Mouse (Mus musculus) lung, adult 10 weeks (tissue): ENCODE results near the gene Il3. TPM values are rescaled to one million over a fixed set of nuclear protein-coding genes. Genes with fewer than 3 reads are reported as not detected.

Source experiments
- polyA plus RNA-seq: library from polyadenylated mRNA; stranded (reverse); fragments of 350-450 nt; fragmentation: Illumina TruSeq; extraction: RNeasy Lipid Tissue Mini Kit (QIAGEN cat#74804); gene quantifications from one replicate; pipeline ENCODE4 v1.2.3, GENCODE M21; 2014; ENCODE audit warnings: low read depth, low replicate concordance; ENCODE audit not compliant: insufficient read depth

The Il3 gene
- not detected for polyA plus RNA-seq

GRCm38 (mm10) chr11:54267177-54267576, at the start of gene Il3:
Il3 (minus strand) TSS chr11:54267277.

GRCm38 (mm10) chr11:54303728-54304470, 36.8 kb upstream of the Il3 start, which contains the start of gene Acsl6:
Acsl6 (plus strand) TSS chr11:54303798.

GRCm38 (mm10) chr11:54248940-54249717, 17.9 kb downstream of the Il3 start, which contains the start of gene Csf2:
Csf2 (minus strand) TSS chr11:54249667.

Other genes starting within 250 kb of the Il3 start
- gene Slc22a4, start 239.2 kb downstream of the Il3 start, polyA plus RNA-seq = 1.8 TPM
- gene Pdlim4, start 198.3 kb downstream of the Il3 start, polyA plus RNA-seq = 10.8 TPM
- gene P4ha2, start 167.2 kb downstream of the Il3 start, polyA plus RNA-seq = 28.2 TPM
- 5.2 TPM for gene Csf2, start 17.6 kb downstream of the Il3 start, polyA plus RNA-seq
- gene Acsl6, start 36.5 kb upstream of the Il3 start, polyA plus RNA-seq = 0.15 TPM
- not detected for gene Meikin, start 103.4 kb upstream of the Il3 start, polyA plus RNA-seq
- 6.4 TPM for gene Fnip1, start 170.9 kb upstream of the Il3 start, polyA plus RNA-seq